Comparison of ENCODE assay signal across 9 mouse cellular contexts in genomic region chr12:40464282-40464681, GRCm38 (mm10). TPM values are rescaled to one million over a fixed set of nuclear protein-coding genes. Genes with fewer than 3 reads are reported as not detected.
DNase-seq lines count a peak whose midpoint lies in the region; ATAC-seq and TF ChIP-seq lines count a peak whose summit lies in the region.
"Had no signal": no experiment of that assay in that cellular context is flagged by ENCODE, and none has a peak within 500 bp of the region (broad histone marks: within the 10 kb centered on the region; RNA-seq: fewer than 3 reads in every experiment).

No protein-coding gene starts in this region.

- no peak for TF ChIP-seq CTCF in lung, postnatal 0 days (IDR thresholded peaks at IDR 0.05)

- ATAC-seq in lung, postnatal 0 days, result peak; percentile 30
- ATAC-seq in neural tube, embryonic 13.5 days (ENCODE audit: low read depth), result peak; percentile 30; the same call in 1 of the 2 replicates

- no peak overlapping the region for H3K4me3 ChIP-seq in lung, postnatal 0 days (ENCODE audit: low read depth, low read length)
- H3K4me3 ChIP-seq in embryonic facial prominence, embryonic 10.5 days, result no peak overlapping the region
- H3K4me3 ChIP-seq in hindbrain, embryonic 10.5 days, result no peak overlapping the region
- no peak overlapping the region for H3K4me3 ChIP-seq in neural tube, embryonic 13.5 days
- H3K4me3 ChIP-seq: limb, embryonic 13.5 days had no signal

- no peak overlapping the region for H3K27ac ChIP-seq in lung, postnatal 0 days (ENCODE audit: low read length)
- H3K27ac ChIP-seq in embryonic facial prominence, embryonic 10.5 days (replicated peaks), result peak overlapping the region; percentile 57
- peak overlapping the region; percentile 64 for H3K27ac ChIP-seq in hindbrain, embryonic 10.5 days
- 0 out of 2 replicates have a peak overlapping the region, but pooled peaks have one; percentile 42 for H3K27ac ChIP-seq in neural tube, embryonic 13.5 days (replicated peaks)
- H3K27ac ChIP-seq: limb, embryonic 13.5 days had no signal

- no peak overlapping the region for H3K9ac ChIP-seq in lung, postnatal 0 days (replicated peaks; ENCODE audit: low read depth)
- H3K9ac ChIP-seq in neural tube, embryonic 13.5 days, result 0 out of 2 replicates have a peak overlapping the region, but pooled peaks have one; percentile 1
- H3K9ac ChIP-seq: limb, embryonic 13.5 days had no signal

- H3K27me3 ChIP-seq in lung, postnatal 0 days (replicated peaks; ENCODE audit: insufficient read depth, low read length), result no peaks in the 10 kb centered on the region
- H3K27me3 ChIP-seq in embryonic facial prominence, embryonic 10.5 days (replicated peaks; ENCODE audit: low read depth, poor library complexity, severe bottlenecking), result no peaks in the 10 kb centered on the region
- no peaks in the 10 kb centered on the region for H3K27me3 ChIP-seq in hindbrain, embryonic 10.5 days (ENCODE audit: insufficient read depth, poor library complexity, severe bottlenecking)
- H3K27me3 ChIP-seq in neural tube, embryonic 13.5 days, result no peaks in the 10 kb centered on the region
- H3K27me3 ChIP-seq: limb, embryonic 13.5 days had no signal

- no peak for DNase-seq in lung, postnatal 0 days (ENCODE audit: low spot score)
- DNase-seq in lung, postnatal 14 days, result no peak
- no peak for DNase-seq in embryonic facial prominence, embryonic 10.5 days (ENCODE audit: low spot score)
- no peak for DNase-seq in hindbrain, embryonic 10.5 days (ENCODE audit: low spot score)
- DNase-seq in spleen, postnatal 14 days (ENCODE audit: low spot score in 2 of 2), result no peak
- no peak for DNase-seq in thymus, postnatal 36 days
- no peak for DNase-seq in lung, postnatal 25 days (ENCODE audit: low spot score)

- no peak overlapping the region for H3K4me2 ChIP-seq in lung, postnatal 0 days (replicated peaks; ENCODE audit: low read depth, low read length)
- no peak overlapping the region for H3K4me2 ChIP-seq in neural tube, embryonic 13.5 days
- H3K4me2 ChIP-seq: limb, embryonic 13.5 days had no signal

- TF ChIP-seq EP300 in lung, postnatal 0 days (IDR thresholded peaks at IDR 0.05), result no peak

- no peaks in the 10 kb centered on the region for H3K9me3 ChIP-seq in lung, postnatal 0 days (ENCODE audit: low read length)
- H3K9me3 ChIP-seq in embryonic facial prominence, embryonic 10.5 days, result no peaks in the 10 kb centered on the region
- H3K9me3 ChIP-seq in hindbrain, embryonic 10.5 days, result no peaks in the 10 kb centered on the region
- H3K9me3 ChIP-seq in neural tube, embryonic 13.5 days, result no peaks in the 10 kb centered on the region
- H3K9me3 ChIP-seq: limb, embryonic 13.5 days had no signal

- no peaks in the 10 kb centered on the region for H3K36me3 ChIP-seq in lung, postnatal 0 days (ENCODE audit: insufficient read depth, low read length)
- H3K36me3 ChIP-seq in embryonic facial prominence, embryonic 10.5 days (replicated peaks), result no peaks in the 10 kb centered on the region
- H3K36me3 ChIP-seq in hindbrain, embryonic 10.5 days, result no peaks in the 10 kb centered on the region
- H3K36me3 ChIP-seq in neural tube, embryonic 13.5 days, result no peaks in the 10 kb centered on the region
- H3K36me3 ChIP-seq: limb, embryonic 13.5 days had no signal

- peaks cover 5% of the 10 kb centered on the region; the same call in 1 of the 2 replicates for H3K4me1 ChIP-seq in lung, postnatal 0 days (ENCODE audit: insufficient read depth, low read depth, low read length)
- H3K4me1 ChIP-seq in embryonic facial prominence, embryonic 10.5 days, result peaks cover 46% of the 10 kb centered on the region
- H3K4me1 ChIP-seq in hindbrain, embryonic 10.5 days (replicated peaks), result peaks cover 52% of the 10 kb centered on the region
- peaks cover 68% of the 10 kb centered on the region for H3K4me1 ChIP-seq in neural tube, embryonic 13.5 days (replicated peaks)

- 54% methylated on average over 6 of the region's 6 CpGs for WGBS in lung, postnatal 0 days
- WGBS in embryonic facial prominence, embryonic 10.5 days, result 50% methylated on average over 6 of the region's 6 CpGs
- 64% methylated on average over 6 of the region's 6 CpGs for WGBS in hindbrain, embryonic 10.5 days
- 54% methylated on average over 6 of the region's 6 CpGs for WGBS in neural tube, embryonic 13.5 days

RNA-seq across cellular contexts. Expression of gene Dock4, which starts 18.5 kb away (rescaled TPM):
- 18.5 and 23.4 TPM in 2 replicates for polyA plus RNA-seq in lung, postnatal 0 days (2015; fragmentation: Nextera tagmentation; extraction: Ambion mirVana)
- 18.1 and 19.5 TPM in 2 replicates for polyA plus RNA-seq in embryonic facial prominence, embryonic 10.5 days (2016; fragmentation: Nextera tagmentation; extraction: Ambion mirVana)
- polyA plus RNA-seq in hindbrain, embryonic 10.5 days (2016; fragmentation: Nextera tagmentation; extraction: Ambion mirVana), result 17.6 and 25.1 TPM in 2 replicates
- polyA plus RNA-seq in neural tube, embryonic 13.5 days (2015; fragmentation: Nextera tagmentation; extraction: Ambion mirVana), result 31.4 and 31.8 TPM in 2 replicates

RNA-seq across cellular contexts. Expression of gene Zfp277, which starts 18.6 kb away (rescaled TPM):
- 25.8 and 30.1 TPM in 2 replicates for polyA plus RNA-seq in lung, postnatal 0 days (2015; fragmentation: Nextera tagmentation; extraction: Ambion mirVana)
- 39.0 and 39.9 TPM in 2 replicates for polyA plus RNA-seq in embryonic facial prominence, embryonic 10.5 days (2016; fragmentation: Nextera tagmentation; extraction: Ambion mirVana)
- 36.0 and 37.8 TPM in 2 replicates for polyA plus RNA-seq in hindbrain, embryonic 10.5 days (2016; fragmentation: Nextera tagmentation; extraction: Ambion mirVana)
- polyA plus RNA-seq in neural tube, embryonic 13.5 days (2015; fragmentation: Nextera tagmentation; extraction: Ambion mirVana), result 29.1 and 31.0 TPM in 2 replicates
